Mouse (Mus musculus) midbrain, embryonic 11.5 days (tissue): Measurements from ENCODE around the gene Efcab3. TPM values are rescaled to one million over a fixed set of nuclear protein-coding genes. Genes with fewer than 3 reads are reported as not detected.
"Not testable (repeated sequence)": the region's sequence is repeated elsewhere in the genome, so short reads cannot be mapped to it uniquely, and the experiment has no call there.

Experiments
- ATAC-seq: fragments of 200-750 bp; cut with Nextera tagmentation; 2 replicates; pipeline ENCODE4 v1.8.0; 2017; ENCODE audit warnings: moderate TSS enrichment, moderate library complexity; ENCODE audit not compliant: low FRiP score
- DNase-seq: peaks from one replicate; pipeline ENCODE4 v3.0.0; 2015; ENCODE audit warnings: low spot score; ENCODE audit errors: missing footprints
- H3K27ac ChIP-seq: fragments of 300-500 bp; sonication (generic); 2 replicates; pipeline ENCODE4 v1.5.1; 2014; ENCODE audit warnings: low read depth, low read length
- H3K27me3 ChIP-seq: fragments of 300-500 bp; sonication (generic); 2 replicates; pipeline ENCODE4 v1.6.1; 2014; ENCODE audit warnings: mild to moderate bottlenecking, low read length, moderate library complexity, mixed read lengths; ENCODE audit not compliant: control insufficient read depth, insufficient read depth
- H3K36me3 ChIP-seq: fragments of 300-500 bp; sonication (generic); 2 replicates; pipeline ENCODE4 v1.6.1; 2014; ENCODE audit warnings: mild to moderate bottlenecking, low read length, moderate library complexity, mixed read lengths; ENCODE audit not compliant: control insufficient read depth, insufficient read depth
- H3K4me1 ChIP-seq: fragments of 300-500 bp; sonication (generic); 2 replicates; pipeline ENCODE4 v1.6.1; 2014; ENCODE audit warnings: low read length; ENCODE audit not compliant: control insufficient read depth, insufficient read depth
- H3K4me2 ChIP-seq: fragments of 300-500 bp; sonication (generic); 2 replicates; pipeline ENCODE4 v1.6.1; 2014; ENCODE audit warnings: mild to moderate bottlenecking, moderate library complexity
- H3K4me3 ChIP-seq: fragments of 300-500 bp; sonication (generic); 2 replicates; pipeline ENCODE4 v1.5.1; 2014; ENCODE audit warnings: low read depth, low read length
- H3K9ac ChIP-seq: fragments of 300-500 bp; sonication (generic); 2 replicates; pipeline ENCODE4 v1.6.1; 2014; ENCODE audit warnings: low read length
- H3K9me3 ChIP-seq: fragments of 300-500 bp; sonication (generic); 2 replicates; pipeline ENCODE4 v1.6.1; 2016; ENCODE audit warnings: low read length; ENCODE audit not compliant: control insufficient read depth
- WGBS: fragments of 180-500 bp; shearing (Covaris S2); extraction: QIAGEN DNeasy Blood & Tissue Kit; methylation state at CpG from one replicate; pipeline ENCODE4 v1.1.7; 2014; 5-methylcytosine and 5-hydroxymethylcytosine counted together
- polyA plus RNA-seq: library from polyadenylated mRNA; unstranded; fragments of >200 nt; fragmentation: Nextera tagmentation; extraction: Ambion mirVana; gene quantifications from 2 replicates; pipeline ENCODE4 v1.2.1, GENCODE M21; 2014

Gene Efcab3
- not detected in 2 replicates for polyA plus RNA-seq

DNA sequence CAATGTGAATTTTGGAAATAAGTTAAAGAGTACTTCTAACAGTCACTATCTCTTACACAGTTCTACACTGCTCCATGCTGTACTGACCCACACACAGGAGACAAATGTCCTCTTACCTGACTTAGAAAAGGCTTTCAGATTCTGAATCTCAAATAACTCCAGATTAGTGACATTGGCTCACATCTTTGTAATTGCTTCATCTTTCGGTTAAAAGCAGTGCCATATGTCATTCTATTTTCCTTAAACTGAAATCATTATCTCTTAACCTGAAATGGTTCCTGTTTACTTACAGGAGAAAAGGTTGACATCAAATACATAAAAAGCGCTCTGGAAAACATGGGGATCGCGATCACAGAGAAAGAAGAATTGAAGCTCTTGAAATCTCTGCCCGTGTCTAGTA lies at the start of gene Efcab3:
Gene Efcab3 (plus strand): TSS at position 301 of the 400 bp plus-strand sequence.
- Histone ChIP-seq H3K9ac (no peak within 1 kb of the TSS), H3K36me3 (no peaks in the 10 kb centered on the region), H3K4me3 (no peak within 1 kb of the TSS), H3K27ac (no peak within 1 kb of the TSS), H3K4me2 (no peak within 1 kb of the TSS), H3K27me3 (no peaks in the 10 kb centered on the region), H3K9me3 (no peaks in the 10 kb centered on the region), H3K4me1 (no peaks in the 10 kb centered on the region)
- DNase-seq (no peak), ATAC-seq (no peak)
- WGBS: 86% methylated on average over 5 of the region's 5 CpGs

DNA sequence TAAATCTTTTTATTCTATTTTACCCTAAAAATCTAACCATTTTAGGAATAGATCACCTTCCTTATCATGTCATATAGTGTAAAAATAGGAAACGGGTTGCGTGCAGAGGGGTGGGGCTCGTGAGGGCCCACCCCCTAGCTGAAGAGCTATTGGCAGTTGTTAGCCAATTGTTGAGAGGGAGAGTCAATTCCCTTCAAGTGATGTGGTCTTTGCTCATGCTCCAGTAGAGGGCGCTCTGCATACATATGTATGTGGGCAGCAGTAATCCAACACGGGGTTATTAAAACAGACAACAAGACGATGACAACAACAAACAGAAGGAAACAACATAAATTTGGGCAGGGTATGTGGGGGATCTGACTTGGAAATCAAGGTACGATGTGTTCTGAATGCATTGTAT lies 42.3 kb upstream of the Efcab3 start:
- Histone ChIP-seq H3K9ac (no peak overlapping the region), H3K4me1 (no peaks in the 10 kb centered on the region), H3K4me3 (no peak overlapping the region), H3K4me2 (no peak overlapping the region), H3K27me3 (no peaks in the 10 kb centered on the region), H3K9me3 (no peaks in the 10 kb centered on the region), H3K27ac (no peak overlapping the region), H3K36me3 (no peaks in the 10 kb centered on the region)
- DNase-seq: no peak
- WGBS: 74% methylated on average over 7 of the region's 7 CpGs
- no peak for ATAC-seq

DNA sequence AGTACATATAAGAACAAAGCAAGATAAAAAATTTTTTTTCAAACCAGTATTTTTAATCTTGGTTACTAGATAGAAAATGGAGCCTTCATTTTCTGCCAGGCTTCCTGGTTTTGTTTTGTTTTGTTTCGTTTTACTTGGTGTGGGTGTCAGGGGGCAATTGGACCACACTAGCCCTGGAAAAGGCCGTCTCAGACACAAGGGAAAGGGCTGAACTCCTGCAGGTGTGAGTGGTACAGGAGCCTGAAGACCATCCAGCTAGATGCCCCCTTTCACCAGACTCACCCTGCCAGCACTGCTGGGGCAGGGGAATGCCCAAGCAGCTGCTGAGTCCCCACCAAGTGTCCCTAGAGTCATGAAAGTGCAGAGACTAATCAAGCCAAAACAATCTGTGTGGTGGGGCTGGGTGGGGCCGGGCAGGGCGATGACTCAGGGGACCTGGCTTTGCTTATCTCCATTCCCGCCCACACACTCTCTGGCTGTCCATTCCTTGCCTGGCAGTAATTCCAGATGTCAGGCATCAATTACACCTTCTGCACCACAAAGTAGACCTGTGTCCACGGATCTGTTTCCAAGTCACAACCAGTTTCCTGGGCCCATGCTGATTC lies 34.5 kb upstream of the Efcab3 start:
- H3K4me1 ChIP-seq: no peaks in the 10 kb centered on the region
- no peak for ATAC-seq
- no peaks in the 10 kb centered on the region for H3K27me3 ChIP-seq
- no peak overlapping the region for H3K4me3 ChIP-seq
- no peaks in the 10 kb centered on the region for H3K9me3 ChIP-seq
- no peak overlapping the region for H3K9ac ChIP-seq
- no peak overlapping the region for H3K4me2 ChIP-seq
- H3K36me3 ChIP-seq: no peaks in the 10 kb centered on the region
- H3K27ac ChIP-seq: no peak overlapping the region
- 68% methylated on average over 6 of the region's 6 CpGs for WGBS
- no peak for DNase-seq

- WGBS: 87% methylated on average over 8 of the region's 8 CpGs
- no peaks in the 10 kb centered on the region for H3K4me1 ChIP-seq
- ATAC-seq (no peak), DNase-seq (no peak)
- H3K9ac ChIP-seq: no peak overlapping the region
- no peak overlapping the region for H3K27ac ChIP-seq
- no peaks in the 10 kb centered on the region for H3K36me3 ChIP-seq
- H3K4me2 ChIP-seq: no peak overlapping the region
- H3K4me3 ChIP-seq: no peak overlapping the region
- no peaks in the 10 kb centered on the region for H3K27me3 ChIP-seq
- H3K9me3 ChIP-seq: no peaks in the 10 kb centered on the region
These were observed 33.9 kb upstream of the Efcab3 start for GRCm38 (mm10) chr11:105029525-105029924.

- H3K4me3 ChIP-seq: no peak overlapping the region
- DNase-seq (no peak), ATAC-seq (no peak)
- no peak overlapping the region for H3K27ac ChIP-seq
- 88% methylated on average over 6 of the region's 6 CpGs for WGBS
- no peak overlapping the region for H3K4me2 ChIP-seq
- H3K36me3 ChIP-seq: no peaks in the 10 kb centered on the region
- no peak overlapping the region for H3K9ac ChIP-seq
- H3K4me1 ChIP-seq: no peaks in the 10 kb centered on the region
- no peaks in the 10 kb centered on the region for H3K9me3 ChIP-seq
- no peaks in the 10 kb centered on the region for H3K27me3 ChIP-seq
These were observed 33.2 kb upstream of the Efcab3 start for GRCm38 (mm10) chr11:105030229-105030628.

- H3K4me1 ChIP-seq: no peaks in the 10 kb centered on the region
- H3K4me2 ChIP-seq: no peak overlapping the region
- no peak overlapping the region for H3K27ac ChIP-seq
- H3K9ac ChIP-seq: no peak overlapping the region
- H3K4me3 ChIP-seq: no peak overlapping the region
- no peak for ATAC-seq
- no peaks in the 10 kb centered on the region for H3K36me3 ChIP-seq
- no peaks in the 10 kb centered on the region for H3K9me3 ChIP-seq
- no peak for DNase-seq
- H3K27me3 ChIP-seq: no peaks in the 10 kb centered on the region
- whole genome bisulfite sequencing: 75% methylated on average over 2 of the region's 2 CpGs
These were observed 32.3 kb upstream of the Efcab3 start for GRCm38 (mm10) chr11:105031103-105031502.

- ATAC-seq (no peak), DNase-seq (no peak)
- Histone ChIP-seq H3K27ac (no peak overlapping the region), H3K9me3 (no peaks in the 10 kb centered on the region), H3K4me2 (no peak overlapping the region), H3K36me3 (no peaks in the 10 kb centered on the region), H3K27me3 (no peaks in the 10 kb centered on the region), H3K4me3 (no peak overlapping the region), H3K4me1 (no peaks in the 10 kb centered on the region), H3K9ac (no peak overlapping the region)
- WGBS: 84% methylated on average over 1 of the region's 1 CpGs
These were observed 28.3 kb upstream of the Efcab3 start for GRCm38 (mm10) chr11:105035081-105035480.

DNA sequence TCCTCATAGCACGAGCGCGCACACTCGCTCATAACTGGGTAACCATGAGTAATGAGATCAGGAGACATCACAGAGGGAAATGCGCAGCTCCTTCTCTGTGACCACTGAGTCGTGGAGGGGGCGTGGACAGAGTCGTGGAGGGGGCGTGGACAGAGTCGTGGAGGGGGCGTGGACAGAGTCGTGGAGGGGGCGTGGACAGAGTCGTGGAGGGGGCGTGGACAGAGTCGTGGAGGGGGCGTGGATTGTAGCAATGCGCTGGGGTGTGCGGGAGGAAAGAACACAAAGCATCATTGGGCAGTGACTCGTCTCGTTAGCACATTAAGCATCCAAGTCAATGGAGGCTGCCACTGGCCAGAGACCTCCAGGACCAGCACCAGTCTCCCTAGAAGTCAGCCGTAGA lies 49.1 kb downstream of the Efcab3 start:
- DNase-seq, H3K4me2 ChIP-seq, H3K9ac ChIP-seq, H3K4me1 ChIP-seq, H3K36me3 ChIP-seq, H3K27ac ChIP-seq, H3K4me3 ChIP-seq, H3K9me3 ChIP-seq, H3K27me3 ChIP-seq, ATAC-seq: not testable (repeated sequence)
- 79% methylated on average over 22 of the region's 22 CpGs for WGBS

DNA sequence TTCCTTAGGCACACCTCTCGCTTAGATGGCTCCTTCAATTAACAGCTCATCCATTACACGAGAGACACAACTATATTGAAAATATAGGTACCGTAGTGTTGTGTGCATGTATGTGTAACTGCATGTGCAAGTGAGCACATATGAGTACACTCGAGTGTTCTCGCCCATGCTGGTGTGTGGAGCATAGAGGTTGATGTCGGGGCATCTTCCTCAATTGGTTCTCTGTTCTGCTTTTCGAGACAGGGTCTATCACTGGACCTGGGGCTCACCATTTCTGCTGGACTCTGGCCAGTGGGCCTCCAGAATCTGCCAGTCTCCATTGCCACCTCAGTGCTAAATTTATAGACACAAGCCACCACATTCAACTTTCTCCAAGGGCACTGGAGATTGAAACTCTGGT lies 54.4 kb downstream of the Efcab3 start:
- Histone ChIP-seq H3K27me3 (no peaks in the 10 kb centered on the region), H3K27ac (no peak overlapping the region), H3K36me3 (no peaks in the 10 kb centered on the region), H3K4me3 (no peak overlapping the region), H3K9ac (no peak overlapping the region), H3K4me1 (no peaks in the 10 kb centered on the region), H3K9me3 (no peaks in the 10 kb centered on the region), H3K4me2 (no peak overlapping the region)
- ATAC-seq (no peak), DNase-seq (no peak)
- WGBS: 85% methylated on average over 7 of the region's 7 CpGs
